Mouse (Mus musculus) bone marrow macrophage, adult 2 months (primary cell): ENCODE results near the gene Colgalt1. TPM values are rescaled to one million over a fixed set of nuclear protein-coding genes. Genes with fewer than 3 reads are reported as not detected.
A peak's percentile ranks its signal among the peaks of the same experiment; 100 is the strongest.

Experiments used
- H3K27ac ChIP-seq: 2 replicates; pipeline ENCODE4 v1.5.1; 2012; ENCODE audit warnings: low read depth, low read length; ENCODE audit not compliant: insufficient read depth
- H3K4me1 ChIP-seq: 2 replicates; pipeline ENCODE4 v1.6.1; 2012; ENCODE audit warnings: low read length; ENCODE audit not compliant: control insufficient read depth, insufficient read depth
- H3K4me3 ChIP-seq: 2 replicates; pipeline ENCODE4 v1.5.1; 2012; ENCODE audit warnings: mild to moderate bottlenecking, low read length, moderate library complexity; ENCODE audit not compliant: insufficient read depth
- CTCF ChIP-seq: IDR thresholded peaks from 2 replicates; pipeline ENCODE4 v1.5.1; 2012; ENCODE audit warnings: low read depth, mild to moderate bottlenecking, low read length, moderate library complexity
- POLR2A ChIP-seq: IDR thresholded peaks from 2 replicates; pipeline ENCODE4 v1.6.1; 2012; ENCODE audit warnings: mild to moderate bottlenecking, low read depth, low read length, borderline replicate concordance
- polyA plus RNA-seq: library from polyadenylated mRNA; stranded (reverse); fragments of >200 nt; gene quantifications from 2 replicates; pipeline ENCODE4 v1.2.4, GENCODE M21; 2012; ENCODE audit not compliant: missing spikeins, insufficient read depth, insufficient read length

Gene Colgalt1
- polyA plus RNA-seq, 1 experiment: 113 TPM

GRCm38 (mm10) chr8:71570291-71570954 is 40.4 kb upstream of the Colgalt1 start:
- peak overlapping the region; percentile 43 for H3K27ac ChIP-seq
- peak overlapping the region; percentile 78 for H3K4me3 ChIP-seq
- H3K4me1 ChIP-seq: peaks cover 29% of the 10 kb centered on the region
- no peak for TF ChIP-seq CTCF
- no peak for TF ChIP-seq POLR2A

- Histone ChIP-seq H3K4me3 (no peak overlapping the region), H3K27ac (no peak overlapping the region), H3K4me1 (peaks cover 25% of the 10 kb centered on the region)
- TF ChIP-seq CTCF (no peak), POLR2A (no peak)
Measured at GRCm38 (mm10) chr8:71572077-71572476, 38.7 kb upstream of the Colgalt1 start.

GRCm38 (mm10) chr8:71572847-71573633 is 37.8 kb upstream of the Colgalt1 start:
- H3K4me3 ChIP-seq: no peak overlapping the region
- TF ChIP-seq POLR2A: no peak
- no peak for TF ChIP-seq CTCF
- H3K4me1 ChIP-seq: peaks cover 25% of the 10 kb centered on the region
- no peak overlapping the region for H3K27ac ChIP-seq

- no peak overlapping the region for H3K4me3 ChIP-seq
- H3K27ac ChIP-seq: no peak overlapping the region
- TF ChIP-seq CTCF (no peak), POLR2A (no peak)
- H3K4me1 ChIP-seq: peaks cover 26% of the 10 kb centered on the region
Measured at GRCm38 (mm10) chr8:71574426-71574825, 36.4 kb upstream of the Colgalt1 start.

- TF ChIP-seq CTCF: no peak
- no peak for TF ChIP-seq POLR2A
- Histone ChIP-seq H3K4me3 (no peak overlapping the region), H3K4me1 (peaks cover 26% of the 10 kb centered on the region), H3K27ac (no peak overlapping the region)
Measured at GRCm38 (mm10) chr8:71575020-71575419, 35.8 kb upstream of the Colgalt1 start.

GRCm38 (mm10) chr8:71577856-71578387 is 32.9 kb upstream of the Colgalt1 start:
- Histone ChIP-seq H3K4me1 (peaks cover 26% of the 10 kb centered on the region), H3K27ac (peak overlapping the region; percentile 97), H3K4me3 (peak overlapping the region; percentile 15)
- TF ChIP-seq CTCF (0 out of 2 replicates have a peak, but pooled peaks have one; percentile 9), POLR2A (no peak)

GRCm38 (mm10) chr8:71579009-71579408 is 31.8 kb upstream of the Colgalt1 start:
- Histone ChIP-seq H3K4me3 (peak overlapping the region; percentile 62), H3K27ac (peak overlapping the region; percentile 97), H3K4me1 (peaks cover 30% of the 10 kb centered on the region)
- TF ChIP-seq CTCF: no peak
- TF ChIP-seq POLR2A: 0 out of 2 replicates have a peak, but pooled peaks have one; percentile 44

- H3K4me1 ChIP-seq: peaks cover 30% of the 10 kb centered on the region
- H3K4me3 ChIP-seq: peak overlapping the region; percentile 62
- no peak for TF ChIP-seq POLR2A
- no peak for TF ChIP-seq CTCF
- peak overlapping the region; percentile 97 for H3K27ac ChIP-seq
Measured at GRCm38 (mm10) chr8:71579476-71579875, 31.3 kb upstream of the Colgalt1 start.

GRCm38 (mm10) chr8:71580201-71580600 is 30.6 kb upstream of the Colgalt1 start:
- no peak for TF ChIP-seq POLR2A
- TF ChIP-seq CTCF: no peak
- Histone ChIP-seq H3K4me1 (peaks cover 30% of the 10 kb centered on the region), H3K4me3 (peak overlapping the region; percentile 62), H3K27ac (peak overlapping the region; percentile 97)

- H3K27ac ChIP-seq: no peak overlapping the region
- TF ChIP-seq POLR2A: no peak
- peak; percentile 61 for TF ChIP-seq CTCF
- no peak overlapping the region for H3K4me3 ChIP-seq
- H3K4me1 ChIP-seq: peaks cover 15% of the 10 kb centered on the region
Measured at GRCm38 (mm10) chr8:71586891-71587290, 23.9 kb upstream of the Colgalt1 start.
